Mouse (Mus musculus) forebrain, embryonic 14.5 days (tissue): ENCODE data around the gene Ppp3ca. TPM values are rescaled to one million over a fixed set of nuclear protein-coding genes. Genes with fewer than 3 reads are reported as not detected.

Experiments used
- ATAC-seq: fragments of 200-750 bp; cut with Nextera tagmentation; 2 replicates; pipeline ENCODE4 v1.8.0; 2017; ENCODE audit warnings: mild to moderate bottlenecking, moderate library complexity
- DNase-seq: peaks from one replicate; pipeline ENCODE4 v3.0.0-alpha.2; 2015; ENCODE audit warnings: low spot score
- H3K27ac ChIP-seq: fragments of 300-500 bp; sonication (generic); 2 replicates; pipeline ENCODE4 v1.5.1; 2014; ENCODE audit warnings: low read depth, mild to moderate bottlenecking, control low read depth, low read length, moderate library complexity
- H3K27me3 ChIP-seq: fragments of 300-500 bp; sonication (generic); replicated peaks from 2 replicates; pipeline ENCODE4 v1.6.1; 2014; ENCODE audit warnings: low read length, control low read depth, mixed read lengths; ENCODE audit not compliant: control insufficient read depth, insufficient read depth
- H3K36me3 ChIP-seq: fragments of 300-500 bp; sonication (generic); 2 replicates; pipeline ENCODE4 v1.6.1; 2014; ENCODE audit warnings: low read length, control low read depth; ENCODE audit not compliant: control insufficient read depth, insufficient read depth
- H3K4me1 ChIP-seq: fragments of 300-500 bp; sonication (generic); 2 replicates; pipeline ENCODE4 v1.6.1; 2014; ENCODE audit warnings: antibody characterized with exemption, low read length, control low read depth; ENCODE audit not compliant: control insufficient read depth, insufficient read depth
- H3K4me2 ChIP-seq: fragments of 300-500 bp; sonication (generic); 2 replicates; pipeline ENCODE4 v1.6.1; 2014; ENCODE audit warnings: mild to moderate bottlenecking, control low read depth, low read length
- H3K4me3 ChIP-seq: fragments of 300-500 bp; sonication (generic); 2 replicates; pipeline ENCODE4 v1.5.1; 2014; ENCODE audit warnings: low read depth, low read length, control low read depth
- H3K9ac ChIP-seq: fragments of 300-500 bp; sonication (generic); 2 replicates; pipeline ENCODE4 v1.6.1; 2014; ENCODE audit warnings: mild to moderate bottlenecking, low read length, control low read depth, moderate library complexity
- H3K9me3 ChIP-seq: fragments of 300-500 bp; sonication (generic); replicated peaks from 2 replicates; pipeline ENCODE4 v1.6.1; 2016; ENCODE audit warnings: low read length, control low read depth, mixed read lengths; ENCODE audit not compliant: control insufficient read depth
- WGBS: fragments of 180-500 bp; shearing (Covaris S2); extraction: QIAGEN DNeasy Blood & Tissue Kit; methylation state at CpG from one replicate; pipeline ENCODE4 v1.1.7; 2014; 5-methylcytosine and 5-hydroxymethylcytosine counted together
- polyA plus RNA-seq: library from polyadenylated mRNA; unstranded; fragments of >200 nt; fragmentation: Nextera tagmentation; extraction: Ambion mirVana; gene quantifications from 2 replicates; pipeline ENCODE4 v1.2.1, GENCODE M21; 2014

Ppp3ca gene
- 84.4 and 111 TPM in 2 replicates for polyA plus RNA-seq

- H3K4me3 ChIP-seq, result peak within 1 kb of the TSS; percentile 87
- no peaks in the 10 kb centered on the region for H3K27me3 ChIP-seq
- no peaks in the 10 kb centered on the region for H3K9me3 ChIP-seq
- no peaks in the 10 kb centered on the region for H3K36me3 ChIP-seq
- H3K9ac ChIP-seq, result peak within 1 kb of the TSS; percentile 89
- DNase-seq, result no peak
- H3K4me2 ChIP-seq, result peak within 1 kb of the TSS; percentile 70
- H3K27ac ChIP-seq, result peak within 1 kb of the TSS; percentile 96
- ATAC-seq, result no peak
- H3K4me1 ChIP-seq, result peaks cover 10% of the 10 kb centered on the region; the same call in 1 of the 2 replicates
- WGBS, result 0% methylated on average over 18 of the region's 43 CpGs
These were observed at the start of gene Ppp3ca for GRCm38 (mm10) chr3:136670110-136670359. Gene Ppp3ca, plus strand, starts transcription at chr3:136670124.

- Histone ChIP-seq H3K27ac (no peak overlapping the region), H3K27me3 (no peaks in the 10 kb centered on the region), H3K4me3 (no peak overlapping the region), H3K36me3 (no peaks in the 10 kb centered on the region), H3K4me2 (no peak overlapping the region), H3K9me3 (no peaks in the 10 kb centered on the region), H3K4me1 (no peaks in the 10 kb centered on the region), H3K9ac (no peak overlapping the region)
- WGBS, result 80% methylated on average over 5 of the region's 5 CpGs
- no peak for DNase-seq
- ATAC-seq, result no peak
These were observed 29.2 kb upstream of the Ppp3ca start for GRCm38 (mm10) chr3:136640544-136641230.

GRCm38 (mm10) chr3:136650966-136651365, 19.0 kb upstream of the Ppp3ca start:
- Histone ChIP-seq H3K9me3 (no peaks in the 10 kb centered on the region), H3K9ac (no peak overlapping the region), H3K4me3 (no peak overlapping the region), H3K27me3 (no peaks in the 10 kb centered on the region), H3K4me2 (no peak overlapping the region), H3K36me3 (no peaks in the 10 kb centered on the region), H3K4me1 (no peaks in the 10 kb centered on the region), H3K27ac (no peak overlapping the region)
- no peak for ATAC-seq
- no peak for DNase-seq
- WGBS, result 79% methylated on average over 4 of the region's 4 CpGs

- Histone ChIP-seq H3K36me3 (no peaks in the 10 kb centered on the region), H3K4me1 (no peaks in the 10 kb centered on the region), H3K9ac (no peak overlapping the region), H3K9me3 (no peaks in the 10 kb centered on the region), H3K27ac (no peak overlapping the region), H3K4me2 (no peak overlapping the region), H3K4me3 (no peak overlapping the region), H3K27me3 (no peaks in the 10 kb centered on the region)
- WGBS, result 18% methylated on average over 6 of the region's 6 CpGs
- ATAC-seq (no peak), DNase-seq (no peak)
These were observed 18.4 kb upstream of the Ppp3ca start for GRCm38 (mm10) chr3:136651496-136651895.

GRCm38 (mm10) chr3:136656460-136657035, 13.4 kb upstream of the Ppp3ca start:
- Histone ChIP-seq H3K4me3 (no peak overlapping the region), H3K9me3 (no peaks in the 10 kb centered on the region), H3K27me3 (no peaks in the 10 kb centered on the region), H3K4me2 (no peak overlapping the region), H3K27ac (no peak overlapping the region), H3K9ac (no peak overlapping the region), H3K4me1 (no peaks in the 10 kb centered on the region), H3K36me3 (no peaks in the 10 kb centered on the region)
- ATAC-seq (no peak), DNase-seq (no peak)
- WGBS, result 94% methylated on average over 3 of the region's 3 CpGs

GRCm38 (mm10) chr3:136658681-136659080, 11.2 kb upstream of the Ppp3ca start:
- H3K4me1 ChIP-seq, result no peaks in the 10 kb centered on the region
- 95% methylated on average over 2 of the region's 2 CpGs for WGBS

GRCm38 (mm10) chr3:136665119-136665518, 4.8 kb upstream of the Ppp3ca start:
- Histone ChIP-seq H3K4me3 (no peak overlapping the region), H3K27ac (no peak overlapping the region), H3K4me1 (no peaks in the 10 kb centered on the region), H3K27me3 (no peaks in the 10 kb centered on the region), H3K9ac (no peak overlapping the region), H3K4me2 (no peak overlapping the region), H3K9me3 (peaks cover 4% of the 10 kb centered on the region; the same call in 1 of the 2 replicates), H3K36me3 (no peaks in the 10 kb centered on the region)
- WGBS, result 80% methylated on average over 1 of the region's 1 CpGs
- DNase-seq, result no peak
- ATAC-seq, result no peak

More at GRCm38 (mm10) chr3:136658681-136659080, 11.2 kb upstream of the Ppp3ca start:
- Histone ChIP-seq H3K36me3 (no peaks in the 10 kb centered on the region), H3K9me3 (peaks cover 1% of the 10 kb centered on the region; the same call in 1 of the 2 replicates), H3K4me3 (no peak overlapping the region), H3K27ac (no peak overlapping the region), H3K27me3 (no peaks in the 10 kb centered on the region), H3K4me2 (no peak overlapping the region), H3K9ac (no peak overlapping the region)
- ATAC-seq (no peak), DNase-seq (no peak)

GRCm38 (mm10) chr3:136668072-136668471, 1.9 kb upstream of the Ppp3ca start:
- H3K4me1 ChIP-seq, result 0 out of 2 replicates have a peak, but pooled peaks cover 3% of the 10 kb centered on the region
- no peak overlapping the region for H3K4me3 ChIP-seq
- no peaks in the 10 kb centered on the region for H3K27me3 ChIP-seq
- H3K27ac ChIP-seq, result no peak overlapping the region
- DNase-seq (peak; percentile 32), ATAC-seq (no peak)
- no peak overlapping the region for H3K4me2 ChIP-seq
- no peak overlapping the region for H3K9ac ChIP-seq
- WGBS, result 63% methylated on average over 2 of the region's 2 CpGs
- H3K36me3 ChIP-seq, result no peaks in the 10 kb centered on the region
- peaks cover 4% of the 10 kb centered on the region; the same call in 1 of the 2 replicates for H3K9me3 ChIP-seq
